Mouse (Mus musculus) heart, adult 2 months (tissue): Measurements from ENCODE around the gene Alpk3. TPM values are rescaled to one million over a fixed set of nuclear protein-coding genes. Genes with fewer than 3 reads are reported as not detected.
"Not testable (repeated sequence)": the region's sequence is repeated elsewhere in the genome, so short reads cannot be mapped to it uniquely, and the experiment has no call there.

Source experiments
- DNase-seq, 2 experiments: peaks; one replicate each; pipeline ENCODE4 v3.0.0; 2021
- H3K27ac ChIP-seq: fragments of 200-600 bp; 2 replicates; pipeline ENCODE4 v1.8.1; 2022
- H3K27me3 ChIP-seq: fragments of 200-500 bp; 2 replicates; pipeline ENCODE4 v1.6.1; 2012; ENCODE audit warnings: mild to moderate bottlenecking, low read length, inconsistent platforms, mixed read lengths; ENCODE audit not compliant: control insufficient read depth, insufficient read depth
- H3K36me3 ChIP-seq: fragments of 200-500 bp; 2 replicates; pipeline ENCODE4 v1.6.1; 2012; ENCODE audit warnings: low read length, inconsistent platforms; ENCODE audit not compliant: control insufficient read depth, insufficient read depth
- H3K4me1 ChIP-seq: fragments of 200-500 bp; 2 replicates; pipeline ENCODE4 v1.6.1; 2011; ENCODE audit warnings: low read length; ENCODE audit not compliant: control insufficient read depth, insufficient read depth
- H3K4me3 ChIP-seq: fragments of 200-600 bp; 2 replicates; pipeline ENCODE4 v1.8.1; 2022
- H3K79me2 ChIP-seq: fragments of 200-500 bp; replicated peaks from 2 replicates; pipeline ENCODE4 v1.6.1; 2012; ENCODE audit warnings: mild to moderate bottlenecking, inconsistent platforms, low read length, moderate library complexity, mixed read lengths; ENCODE audit not compliant: control insufficient read depth, insufficient read depth
- H3K9ac ChIP-seq: fragments of 200-500 bp; 2 replicates; pipeline ENCODE4 v1.6.1; 2012; ENCODE audit warnings: low read depth, mild to moderate bottlenecking, control low read depth, inconsistent platforms, low read length, mixed read lengths
- CTCF ChIP-seq: fragments of 200-600 bp; IDR thresholded peaks from 2 replicates; pipeline ENCODE4 v1.8.1; 2022; ENCODE audit warnings: antibody characterized with exemption, mild to moderate bottlenecking, moderate library complexity
- EP300 ChIP-seq: fragments of 200-500 bp; IDR thresholded peaks from 2 replicates; pipeline ENCODE4 v1.6.1; 2011; ENCODE audit warnings: low read depth, low read length, control low read depth; ENCODE audit not compliant: insufficient read depth
- POLR2A ChIP-seq: fragments of 200-500 bp; IDR thresholded peaks from 2 replicates; pipeline ENCODE4 v1.6.1; 2011; ENCODE audit warnings: mild to moderate bottlenecking, low read depth, low read length, control low read depth; ENCODE audit not compliant: insufficient read depth
- WGBS: fragments of 180-500 bp; shearing (Covaris S2); methylation state at CpG from one replicate; pipeline ENCODE4 v1.1.7; 2018; 5-methylcytosine and 5-hydroxymethylcytosine counted together
- intact Hi-C: fragments of 180-260 bp; cut with DNase I; formaldehyde crosslinking; loops from one replicate; pipeline ENCODE4 v1.15.1; 2025
- polyA plus RNA-seq: library from polyadenylated mRNA; depleted of rRNA; stranded (reverse); fragments of >200 nt; gene quantifications from 2 replicates; pipeline ENCODE4 v1.2.3, GENCODE M21; 2012
- total RNA-seq, 2 experiments: library from RNA; stranded (reverse); gene quantifications; 2 replicates each; pipeline ENCODE4 v1.2.3; 2021

The Alpk3 gene
- total and polyA plus RNA-seq, 3 experiments, result 32.3 to 137 (median 117) TPM

GRCm38 (mm10) chr7:81133941-81134340, 76.5 kb downstream of the Alpk3 start:
- Histone ChIP-seq H3K79me2 (no peaks in the 10 kb centered on the region), H3K9ac (no peak overlapping the region), H3K27me3 (no peaks in the 10 kb centered on the region), H3K4me3 (no peak overlapping the region), H3K27ac (peak overlapping the region; percentile 71), H3K36me3 (no peaks in the 10 kb centered on the region), H3K4me1 (peaks cover 18% of the 10 kb centered on the region)
- intact Hi-C loops, result loop anchor here (2.0 to 5.0 kb wide), 3 partner anchors 23 to 142 kb away; partner anchors contain the start of gene Zfp592
- 57% methylated on average over 2 of the region's 2 CpGs for WGBS
- TF ChIP-seq CTCF, result no peak
- TF ChIP-seq EP300, result no peak
- no peak for TF ChIP-seq POLR2A
- no peak for DNase-seq

- WGBS, result 3% methylated on average over 9 of the region's 9 CpGs
- no peaks in the 10 kb centered on the region for H3K27me3 ChIP-seq
- H3K4me3 ChIP-seq, result peak overlapping the region; percentile 22; the same call in 1 of the 2 replicates
- intact Hi-C loops, result loop anchor here (5.0 kb wide), 3 partner anchors 62 to 247 kb away; partner anchors contain the start of gene Zfp592
- no peaks in the 10 kb centered on the region for H3K79me2 ChIP-seq
- peak; percentile 78 to 86 for DNase-seq
- TF ChIP-seq EP300 (no peak), CTCF (peak; percentile 59), POLR2A (peak; percentile 62)
- H3K27ac ChIP-seq, result peak overlapping the region; percentile 71
- H3K9ac ChIP-seq, result peak overlapping the region; percentile 52
- H3K36me3 ChIP-seq, result no peaks in the 10 kb centered on the region
- peaks cover 18% of the 10 kb centered on the region for H3K4me1 ChIP-seq
Measured at GRCm38 (mm10) chr7:81134614-81135067, 77.2 kb downstream of the Alpk3 start.

- Histone ChIP-seq H3K9ac (no peak overlapping the region), H3K36me3 (no peaks in the 10 kb centered on the region), H3K79me2 (no peaks in the 10 kb centered on the region), H3K4me1 (peaks cover 21% of the 10 kb centered on the region), H3K27me3 (no peaks in the 10 kb centered on the region), H3K4me3 (no peak overlapping the region), H3K27ac (no peak overlapping the region)
- 93% methylated on average over 5 of the region's 5 CpGs for WGBS
- intact Hi-C loops, result loop anchor here (5.0 kb wide), 1 partner anchor 250 kb away; no protein-coding TSS in a partner anchor
- DNase-seq, result no peak
- TF ChIP-seq POLR2A (no peak), EP300 (no peak), CTCF (no peak)
Measured at GRCm38 (mm10) chr7:81137292-81137691, 79.9 kb downstream of the Alpk3 start.

- DNase-seq, result peak; percentile 50 to 70
- Histone ChIP-seq H3K9ac (no peak overlapping the region), H3K4me3 (no peak overlapping the region), H3K27ac (peak overlapping the region; percentile 60), H3K79me2 (no peaks in the 10 kb centered on the region), H3K36me3 (no peaks in the 10 kb centered on the region), H3K4me1 (peaks cover 12% of the 10 kb centered on the region), H3K27me3 (no peaks in the 10 kb centered on the region)
- intact Hi-C loops, result loop anchor here (5.0 kb wide), 1 partner anchor 252 kb away; no protein-coding TSS in a partner anchor
- TF ChIP-seq EP300 (peak; percentile 64; the same call in 1 of the 2 replicates), CTCF (no peak), POLR2A (no peak)
- 65% methylated on average over 7 of the region's 7 CpGs for WGBS
Measured at GRCm38 (mm10) chr7:81139100-81139499, 81.7 kb downstream of the Alpk3 start.

GRCm38 (mm10) chr7:81139671-81140404, 82.4 kb downstream of the Alpk3 start:
- no peak for TF ChIP-seq POLR2A
- TF ChIP-seq CTCF, result no peak
- TF ChIP-seq EP300, result no peak
- Histone ChIP-seq H3K4me1 (peaks cover 8% of the 10 kb centered on the region), H3K27me3 (no peaks in the 10 kb centered on the region), H3K79me2 (no peaks in the 10 kb centered on the region), H3K36me3 (no peaks in the 10 kb centered on the region), H3K27ac (peak overlapping the region; percentile 60), H3K4me3 (no peak overlapping the region), H3K9ac (no peak overlapping the region)
- 81% methylated on average over 5 of the region's 5 CpGs for WGBS
- DNase-seq, result no peak
- intact Hi-C loops, result loop anchor here (5.0 kb wide), 1 partner anchor 253 kb away; no protein-coding TSS in a partner anchor

- Histone ChIP-seq H3K9ac (no peak overlapping the region), H3K27me3 (no peaks in the 10 kb centered on the region), H3K36me3 (no peaks in the 10 kb centered on the region), H3K27ac (no peak overlapping the region), H3K4me1 (peaks cover 5% of the 10 kb centered on the region; the same call in 1 of the 2 replicates), H3K4me3 (no peak overlapping the region), H3K79me2 (no peaks in the 10 kb centered on the region)
- intact Hi-C loops, result no loop called here
- DNase-seq, result no peak
- TF ChIP-seq CTCF, result no peak
- TF ChIP-seq POLR2A, result no peak
- no peak for TF ChIP-seq EP300
- WGBS, result 81% methylated on average over 1 of the region's 1 CpGs
Measured at GRCm38 (mm10) chr7:81141541-81141940, 84.1 kb downstream of the Alpk3 start.

- H3K4me1 ChIP-seq, H3K79me2 ChIP-seq, DNase-seq, H3K27me3 ChIP-seq, H3K36me3 ChIP-seq, H3K9ac ChIP-seq, H3K4me3 ChIP-seq, intact Hi-C loops, H3K27ac ChIP-seq: not testable (repeated sequence)
- 60% methylated on average over 4 of the region's 4 CpGs for WGBS
Measured at GRCm38 (mm10) chr7:81143056-81143455, 85.7 kb downstream of the Alpk3 start.
